Mouse (Mus musculus): ENCODE measurements around the gene Slc35b4. TPM values are rescaled to one million over a fixed set of nuclear protein-coding genes. Genes with fewer than 3 reads are reported as not detected.

The Slc35b4 gene
- total RNA-seq (2021), result 10 to 100 TPM; 42.1 to 42.7 TPM

DNA sequence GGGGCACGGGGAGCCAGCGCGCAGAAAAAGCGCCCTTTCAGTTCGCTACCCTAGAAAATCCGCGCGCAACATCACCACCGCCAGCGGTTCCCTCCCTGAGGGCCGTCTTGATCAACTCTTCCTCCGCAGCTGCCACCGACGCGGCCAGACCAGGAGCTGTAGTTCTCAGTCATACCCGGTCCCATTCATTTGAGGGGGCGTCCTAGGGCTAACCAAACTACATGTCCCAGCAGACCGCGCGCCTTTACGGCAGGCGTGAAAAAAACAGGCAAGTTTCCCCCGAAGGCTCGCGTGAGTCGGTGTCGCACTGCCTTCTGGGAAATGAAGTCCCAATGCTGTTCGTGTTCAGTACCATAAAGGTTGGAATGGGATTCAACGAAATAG is at the start of gene Slc35b4:
TSS of gene Slc35b4 (minus strand) at position 248 of the 384 bp plus-strand sequence.
- intact Hi-C loops (cut with DNase I), result no loop called here

DNA sequence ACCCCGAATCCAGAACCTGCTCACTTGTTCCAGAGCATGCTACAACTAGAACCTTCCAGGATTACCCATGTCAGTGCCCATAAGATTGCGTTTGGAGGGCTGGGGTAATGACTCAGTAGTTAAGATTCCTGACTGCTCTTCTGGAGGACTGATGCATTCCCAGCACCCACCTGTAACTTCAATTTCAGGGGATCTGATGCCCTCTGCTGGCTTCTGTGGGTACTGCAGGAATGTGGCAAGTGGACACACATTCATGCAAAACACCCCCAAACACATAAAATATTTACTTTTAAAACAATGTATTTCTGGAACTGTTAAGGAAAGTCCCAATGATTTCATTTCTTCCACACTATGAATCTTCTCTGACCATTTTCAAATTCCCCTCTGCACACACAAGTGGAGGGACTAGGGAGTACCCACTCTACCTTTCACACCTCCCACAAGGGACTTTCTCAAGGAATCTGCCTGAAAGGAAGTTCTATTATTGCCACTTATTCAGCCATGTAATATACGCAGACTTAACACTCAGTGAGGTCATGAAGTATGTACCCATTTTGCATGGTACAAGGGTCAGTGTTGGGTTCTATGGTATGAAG is 48.2 kb upstream of the Slc35b4 start:
- no peak for DNase-seq (ENCODE audit: extremely low spot score in 1 of 2, low spot score in 2 of 2)
- intact Hi-C loops (cut with DNase I), result no loop called here

More for the DNA sequence above, at the start of gene Slc35b4:
- DNase-seq (ENCODE audit: extremely low spot score in 1 of 2, low spot score in 2 of 2), result peak; percentile 95 to 96

DNA sequence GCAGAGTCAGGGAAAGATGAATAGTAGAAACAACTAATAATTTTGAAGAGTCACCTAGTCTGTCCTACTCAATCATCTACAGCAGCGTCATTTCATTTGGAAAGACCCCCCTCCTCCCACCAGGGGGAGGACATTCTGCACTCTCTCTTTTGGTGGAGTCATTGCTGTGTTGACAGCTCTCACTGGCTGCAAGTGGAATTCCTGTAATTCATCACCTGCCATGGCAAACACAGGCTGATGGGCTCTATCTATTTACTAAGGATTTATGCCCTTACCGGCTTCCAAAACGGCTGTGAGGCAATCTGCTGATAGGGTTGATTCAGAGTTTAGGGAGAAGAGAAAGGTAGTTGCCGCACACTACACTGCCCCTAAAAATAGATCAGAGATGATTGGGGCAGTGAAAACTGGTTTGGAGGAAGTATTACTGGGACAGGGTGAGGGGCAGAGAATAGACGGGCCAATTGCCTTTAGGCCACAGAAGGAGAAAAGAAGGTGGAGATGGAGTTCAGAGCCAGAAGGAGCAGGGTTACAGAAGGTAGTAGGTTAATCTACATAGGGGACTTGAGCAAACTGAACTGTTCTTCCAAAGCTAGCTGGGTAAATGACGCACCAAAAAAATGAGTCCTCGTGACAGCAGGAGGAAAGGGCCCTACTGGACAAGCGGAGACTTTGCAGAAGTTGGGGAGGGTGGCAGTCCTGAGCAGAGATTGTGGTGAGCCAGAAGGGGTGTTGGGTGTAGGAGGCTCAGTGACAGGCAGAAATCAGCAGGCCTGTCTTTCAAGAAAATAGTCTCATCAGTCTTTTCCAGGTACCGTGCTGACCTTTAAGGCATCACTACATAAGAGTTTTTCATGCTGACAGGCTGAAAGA is 39.8 kb upstream of the Slc35b4 start:
- DNase-seq (ENCODE audit: extremely low spot score in 1 of 2, low spot score in 2 of 2), result no peak
- intact Hi-C loops (cut with DNase I), result no loop called here

DNA sequence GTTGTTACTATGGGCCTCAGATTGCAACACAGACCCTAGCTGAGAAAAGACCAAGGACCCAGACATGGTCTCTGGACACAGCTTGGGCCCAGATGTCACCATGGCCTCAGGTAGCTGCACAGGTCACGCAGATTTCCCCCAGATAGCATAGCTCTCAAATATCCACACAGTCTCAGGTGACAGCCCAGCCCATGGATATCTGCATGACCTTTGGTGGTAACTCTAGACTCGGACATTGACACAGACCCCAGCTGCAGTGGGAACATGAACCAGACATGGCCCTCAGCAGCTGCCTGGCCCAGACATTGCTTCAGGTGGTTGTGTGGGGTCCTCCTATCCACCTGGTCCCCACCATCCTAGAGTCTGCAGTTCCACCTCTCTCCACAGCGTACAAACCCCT is 28.8 kb upstream of the Slc35b4 start:
- DNase-seq (ENCODE audit: extremely low spot score in 1 of 2, low spot score in 2 of 2), result no peak
- intact Hi-C loops (cut with DNase I), result loop anchor here (5.0 kb wide), 1 partner anchor 72 kb away; no protein-coding TSS in a partner anchor

DNA sequence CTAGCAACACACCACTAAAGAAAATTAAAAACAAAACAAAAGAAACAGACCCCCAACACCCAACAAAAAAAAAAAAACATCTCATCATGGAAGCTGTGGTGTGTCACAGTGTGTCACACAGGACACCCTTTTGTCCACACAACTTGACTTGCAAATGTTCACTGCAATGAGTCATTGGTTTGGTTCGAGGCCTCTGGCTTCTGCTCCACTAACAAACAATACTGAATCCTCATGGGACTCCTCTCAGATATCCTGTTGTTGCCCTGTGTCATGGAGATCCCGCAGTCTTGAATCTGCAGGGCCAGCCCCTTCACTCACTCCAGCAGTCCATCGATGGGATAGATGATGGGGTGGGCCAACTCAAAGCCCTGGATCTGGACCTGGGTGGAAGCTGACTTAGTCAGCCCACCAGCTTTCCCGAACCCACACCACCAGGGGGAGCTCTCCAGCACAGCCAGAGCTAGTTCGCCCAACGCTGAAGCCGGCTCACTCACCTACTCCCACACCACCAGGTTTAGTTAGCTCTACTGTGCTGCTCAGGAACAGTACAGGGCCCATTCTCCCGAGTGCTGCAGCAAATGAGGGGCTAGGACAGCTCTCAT is 28.2 kb upstream of the Slc35b4 start:
- peak in 1 of 2 experiments; percentile 52 for DNase-seq (ENCODE audit: extremely low spot score in 1 of 2, low spot score in 2 of 2)
- intact Hi-C loops (cut with DNase I), result loop anchor here (5.0 kb wide), 1 partner anchor 72 kb away; no protein-coding TSS in a partner anchor

DNA sequence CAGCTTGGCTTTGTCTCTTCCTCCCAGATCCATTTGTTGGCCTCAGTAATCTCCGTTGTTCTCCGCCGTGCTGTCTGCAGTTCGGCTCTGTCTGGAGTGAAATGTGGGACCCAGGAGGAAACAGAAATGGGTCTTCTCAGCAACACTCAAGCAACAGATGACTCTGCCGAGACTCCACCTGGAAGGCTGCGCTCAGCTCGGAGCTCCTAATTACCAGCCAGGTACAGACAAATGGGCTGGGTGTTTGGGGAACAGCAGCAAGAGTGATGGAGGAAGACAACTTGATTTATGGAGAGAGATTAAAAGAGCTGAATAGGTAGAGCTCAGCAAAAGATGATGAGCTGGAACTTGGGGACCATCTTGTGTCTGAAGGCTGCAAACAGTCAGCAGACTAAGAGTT is 26.6 kb upstream of the Slc35b4 start:
- no peak for DNase-seq (ENCODE audit: extremely low spot score in 1 of 2, low spot score in 2 of 2)
- intact Hi-C loops (cut with DNase I), result no loop called here

DNA sequence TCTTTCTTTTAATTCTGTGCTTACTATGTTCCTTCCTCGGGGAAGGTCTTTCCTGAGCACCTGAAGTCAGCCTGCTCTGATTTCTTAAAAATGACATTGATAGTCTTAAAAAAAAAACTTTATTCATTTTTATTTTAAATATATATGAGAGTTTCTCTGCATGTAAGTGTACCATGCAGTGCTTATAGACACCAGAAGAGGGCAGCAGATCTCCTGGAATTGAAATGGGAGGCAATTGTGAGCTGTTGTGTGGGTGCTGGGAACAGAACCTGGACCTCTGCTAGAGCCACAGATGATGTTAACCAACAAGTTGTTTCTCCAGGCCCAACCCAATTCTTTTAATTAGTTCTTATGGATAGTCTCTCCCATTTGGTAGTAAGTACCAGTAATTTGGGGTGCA is 18.1 kb upstream of the Slc35b4 start:
- no peak for DNase-seq (ENCODE audit: extremely low spot score in 1 of 2, low spot score in 2 of 2)
- intact Hi-C loops (cut with DNase I), result no loop called here

DNA sequence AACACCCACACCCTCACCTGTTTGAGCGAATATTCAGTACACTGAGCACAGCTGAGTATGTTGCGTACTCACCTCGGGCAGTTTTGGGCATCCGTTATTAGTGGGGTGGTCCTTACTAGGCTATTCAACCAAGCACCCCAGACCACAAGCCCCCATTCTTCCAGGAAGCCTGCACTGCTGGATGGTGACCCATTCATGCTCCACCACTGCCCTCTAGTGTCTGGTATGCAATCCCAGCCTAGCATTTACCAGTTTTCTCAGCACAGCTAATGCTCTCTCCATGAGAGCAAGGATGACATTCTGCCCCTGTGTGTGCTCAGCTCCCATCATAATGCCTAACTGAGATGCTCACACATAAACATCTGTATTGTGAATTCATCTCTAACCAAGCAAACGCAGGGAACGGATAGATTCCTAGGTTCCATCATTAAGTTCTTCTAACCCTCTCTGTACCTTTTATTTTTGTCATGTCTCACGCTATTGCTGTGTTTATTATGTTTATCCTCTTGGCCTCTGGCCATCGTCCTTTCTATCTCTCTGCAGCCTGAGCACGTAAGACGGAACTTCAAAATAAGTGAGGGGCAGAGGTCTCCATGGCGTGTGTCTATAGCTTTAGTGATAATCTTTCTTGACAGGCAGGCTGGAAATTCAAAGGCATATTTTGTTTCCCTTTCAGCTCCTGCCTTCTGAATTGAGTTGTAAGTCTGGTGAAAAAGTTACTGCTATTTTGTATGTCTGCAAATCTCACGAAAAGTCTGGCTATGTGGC is 17.0 kb upstream of the Slc35b4 start:
- peak; percentile 58 to 67 for DNase-seq (ENCODE audit: extremely low spot score in 1 of 2, low spot score in 2 of 2)
- intact Hi-C loops (cut with DNase I), result no loop called here

DNA sequence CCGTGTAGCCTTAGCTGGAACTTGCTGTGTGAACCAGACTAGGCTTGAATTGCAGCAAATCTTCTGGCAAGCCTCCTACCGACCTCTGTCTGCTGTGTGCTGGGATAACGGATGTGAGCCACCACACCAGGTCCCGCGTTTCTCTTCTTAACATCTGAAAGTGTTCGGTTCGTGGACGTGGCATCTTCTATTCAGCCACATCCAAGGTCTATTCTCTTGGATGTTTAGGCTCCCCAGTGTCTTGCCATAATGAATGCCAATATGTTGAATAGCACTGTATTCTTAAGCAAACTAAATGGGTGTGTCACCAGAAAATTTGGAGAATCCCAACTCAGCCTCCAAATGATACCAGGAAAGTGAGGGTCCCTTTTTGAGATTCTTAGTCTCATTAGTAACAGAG is 14.5 kb upstream of the Slc35b4 start:
- no peak for DNase-seq (ENCODE audit: extremely low spot score in 1 of 2, low spot score in 2 of 2)
- intact Hi-C loops (cut with DNase I), result no loop called here

DNA sequence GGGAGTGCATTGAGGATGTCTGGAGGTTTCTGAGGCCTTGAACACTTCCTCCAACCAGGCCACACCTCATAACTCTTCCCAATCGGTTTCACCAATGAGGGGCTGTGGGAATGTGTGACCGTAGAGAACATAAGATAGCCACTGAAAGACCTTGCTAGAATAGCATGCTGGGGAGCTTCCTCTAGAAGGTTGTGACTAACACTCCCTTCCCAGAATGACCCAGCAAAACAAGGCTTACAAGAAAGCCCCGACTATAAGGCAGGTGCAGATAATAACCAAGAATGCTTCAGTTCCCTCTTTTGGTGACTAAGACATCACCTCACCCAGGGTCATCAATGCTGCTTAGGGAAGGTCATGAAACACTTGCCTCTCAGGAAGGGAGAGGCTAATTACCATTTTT is 12.6 kb upstream of the Slc35b4 start:
- intact Hi-C loops (cut with DNase I), result no loop called here
- no peak for DNase-seq (ENCODE audit: extremely low spot score in 1 of 2, low spot score in 2 of 2)

DNA sequence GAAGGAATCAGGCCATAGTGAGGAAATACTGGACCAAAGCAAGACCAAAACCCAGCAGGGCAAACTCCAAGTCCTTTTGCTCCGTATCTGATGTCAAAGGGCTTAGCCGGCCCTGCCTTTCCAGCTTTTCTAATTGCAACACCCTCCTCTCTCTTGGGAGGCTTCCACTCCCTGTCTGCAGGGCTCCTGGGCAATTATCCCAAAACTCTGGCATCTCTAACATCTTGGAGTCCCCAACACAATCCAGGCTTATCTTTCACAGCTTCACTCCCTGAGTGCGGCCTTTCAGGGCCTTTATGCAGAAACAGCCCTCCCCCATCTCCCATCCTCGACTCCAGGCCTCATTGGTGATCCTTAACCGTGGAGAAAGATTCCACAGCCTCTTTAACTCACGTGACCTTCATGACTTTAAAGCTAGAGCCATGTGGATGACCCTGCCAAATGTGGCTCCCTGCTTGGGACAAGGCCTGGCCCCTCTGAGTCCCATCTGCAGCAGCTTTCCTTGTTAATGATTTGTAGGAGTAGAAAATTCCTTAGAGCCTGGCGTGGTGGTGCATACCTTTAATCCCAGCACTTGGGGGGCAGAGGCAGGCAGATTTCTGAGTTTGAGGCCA is 11.2 kb upstream of the Slc35b4 start:
- intact Hi-C loops (cut with DNase I), result no loop called here
- DNase-seq (ENCODE audit: extremely low spot score in 1 of 2, low spot score in 2 of 2), result no peak

DNA sequence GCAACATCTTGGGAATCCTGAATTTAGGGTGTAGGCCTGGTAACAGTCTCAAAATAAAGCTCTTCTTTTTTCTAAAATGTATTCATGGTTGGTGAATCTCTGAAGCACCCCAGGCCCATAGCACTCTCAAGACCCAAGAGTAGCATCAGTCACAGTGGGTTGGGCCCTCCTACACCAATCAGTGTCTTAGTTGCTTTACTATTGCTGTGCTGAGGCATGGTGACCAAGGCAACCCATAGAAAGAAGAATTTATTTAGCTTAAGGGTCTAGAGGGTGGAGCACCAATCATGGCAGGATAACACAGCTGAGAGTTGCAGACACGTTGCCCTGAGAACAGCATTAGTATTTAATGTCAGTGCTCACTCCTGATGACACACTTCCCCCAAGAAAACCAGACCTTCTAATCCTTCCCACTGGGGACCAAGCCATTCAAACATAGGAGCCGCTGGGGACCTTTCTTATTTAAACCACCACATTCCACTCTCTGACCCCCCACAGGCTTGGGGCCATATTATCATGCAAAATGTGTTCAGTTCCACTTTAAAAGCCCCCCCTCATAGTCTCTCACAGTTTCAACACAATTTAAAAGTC is 10.5 kb upstream of the Slc35b4 start:
- intact Hi-C loops (cut with DNase I), result no loop called here
- DNase-seq (ENCODE audit: extremely low spot score in 1 of 2, low spot score in 2 of 2), result no peak

DNA sequence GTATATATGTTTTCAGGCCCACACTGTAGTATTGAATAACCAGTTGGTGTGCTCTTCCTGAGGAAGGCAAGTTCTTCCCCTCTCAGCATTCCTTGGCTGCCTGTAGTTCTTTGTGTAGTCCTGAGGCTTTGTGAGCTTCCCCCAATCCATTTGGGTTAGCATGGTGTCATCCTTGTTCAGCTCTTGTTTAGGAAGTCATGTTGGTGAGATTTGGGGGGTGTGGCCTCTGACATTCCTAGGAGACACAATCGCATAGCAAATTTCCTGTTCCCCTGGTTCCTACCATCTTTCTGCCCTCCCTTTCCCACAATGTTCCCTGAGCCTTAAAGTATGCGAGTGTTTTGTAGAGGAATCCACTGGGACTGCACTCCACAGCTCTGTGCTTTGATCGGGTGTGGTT is 6.4 kb upstream of the Slc35b4 start:
- no peak for DNase-seq (ENCODE audit: extremely low spot score in 1 of 2, low spot score in 2 of 2)
- intact Hi-C loops (cut with DNase I), result no loop called here

DNA sequence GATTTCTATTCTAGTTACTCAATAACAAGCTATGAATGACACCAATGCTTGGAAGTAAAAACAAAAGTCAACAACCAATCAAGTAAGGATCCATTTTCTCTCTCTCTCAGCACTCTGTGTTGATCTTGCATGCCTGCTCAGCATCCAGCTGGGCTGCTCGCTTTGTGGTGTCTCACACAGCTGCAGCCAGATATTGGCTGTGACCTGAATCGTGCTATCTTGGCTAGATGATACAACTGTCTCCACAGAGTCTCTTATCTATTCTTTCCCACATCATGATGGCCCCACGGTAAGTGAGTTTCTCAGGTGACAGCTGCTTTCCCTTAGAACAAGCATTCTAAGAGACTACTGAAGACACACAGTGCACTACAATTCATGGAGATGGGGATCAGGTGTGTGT is 5.0 kb upstream of the Slc35b4 start:
- no peak for DNase-seq (ENCODE audit: extremely low spot score in 1 of 2, low spot score in 2 of 2)
- intact Hi-C loops (cut with DNase I), result no loop called here

DNA sequence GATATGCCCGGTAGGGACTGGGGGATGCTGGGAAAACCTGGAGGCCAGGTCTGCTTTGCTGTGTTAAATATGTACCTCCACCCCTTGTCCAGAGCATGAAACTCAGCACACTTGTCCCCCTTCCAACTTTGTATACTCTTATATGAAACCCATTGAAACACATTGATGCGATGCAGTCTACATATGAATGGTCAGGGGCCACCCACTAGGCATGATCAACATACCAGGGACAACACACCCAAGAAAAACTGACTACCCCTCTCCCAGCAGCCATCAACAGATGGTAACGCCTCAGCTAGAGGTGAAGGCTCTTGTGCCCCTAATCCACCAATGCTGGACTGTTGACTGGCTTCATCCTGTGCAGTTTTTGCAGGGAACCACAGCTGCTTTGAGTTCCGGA is 3.0 kb upstream of the Slc35b4 start:
- intact Hi-C loops (cut with DNase I), result no loop called here
- no peak for DNase-seq (ENCODE audit: extremely low spot score in 1 of 2, low spot score in 2 of 2)

DNA sequence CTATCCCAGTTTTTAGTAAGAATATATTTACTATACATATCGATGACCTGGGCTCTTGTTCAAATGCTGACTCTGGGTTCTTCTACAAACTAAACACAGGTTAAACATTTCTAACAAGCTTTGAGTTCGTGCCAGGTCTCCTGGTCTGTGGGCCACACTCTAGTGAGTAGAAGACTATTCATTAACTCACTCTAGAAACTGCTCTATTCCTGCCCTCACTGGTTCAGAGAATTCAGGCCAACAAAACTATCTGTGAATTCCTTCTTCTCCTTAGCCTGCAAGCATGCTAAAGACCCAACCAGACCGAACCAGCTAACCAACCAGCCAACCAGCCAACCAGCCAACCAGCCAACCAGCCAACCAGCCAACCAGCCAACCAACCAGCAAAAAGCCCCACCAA is 2.1 kb upstream of the Slc35b4 start:
- DNase-seq (ENCODE audit: extremely low spot score in 1 of 2, low spot score in 2 of 2), result no peak
- intact Hi-C loops (cut with DNase I), result no loop called here

DNA sequence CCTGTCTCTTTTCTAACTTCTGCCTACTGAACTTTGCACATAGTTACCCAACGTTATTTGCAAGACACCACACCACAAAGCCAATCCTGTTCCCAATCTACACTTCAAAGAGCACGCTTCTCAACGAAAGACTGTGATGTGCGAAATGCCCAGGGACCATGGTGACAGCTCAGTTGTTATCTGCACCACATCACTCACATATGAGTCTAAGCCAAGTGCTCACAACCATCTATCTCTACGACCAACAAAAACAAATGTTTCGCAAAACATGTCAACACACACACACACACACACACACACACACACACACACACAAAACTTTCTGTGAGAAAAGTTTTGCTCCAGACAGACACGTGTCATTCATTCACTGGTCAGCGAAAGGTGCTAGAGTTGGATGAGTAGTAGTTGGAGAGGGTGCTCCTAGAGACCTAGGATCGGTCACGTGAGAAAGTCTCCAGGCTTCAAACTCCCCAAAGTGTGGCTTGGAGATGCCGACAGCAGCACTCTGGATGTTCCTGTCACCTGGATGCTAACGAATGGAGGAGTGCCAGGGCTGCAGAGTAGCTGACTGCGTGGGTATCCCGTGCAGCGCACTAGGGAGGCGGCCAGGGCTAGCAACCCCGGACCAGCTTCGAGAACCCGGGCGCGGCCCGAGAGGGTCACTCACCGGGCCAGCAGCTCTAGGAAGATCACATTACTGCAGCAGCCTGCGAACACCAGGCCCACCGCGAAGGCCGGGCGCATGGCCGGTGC is 624 bp downstream of the Slc35b4 start:
- intact Hi-C loops (cut with DNase I), result no loop called here
- DNase-seq (ENCODE audit: extremely low spot score in 1 of 2, low spot score in 2 of 2), result no peak

DNA sequence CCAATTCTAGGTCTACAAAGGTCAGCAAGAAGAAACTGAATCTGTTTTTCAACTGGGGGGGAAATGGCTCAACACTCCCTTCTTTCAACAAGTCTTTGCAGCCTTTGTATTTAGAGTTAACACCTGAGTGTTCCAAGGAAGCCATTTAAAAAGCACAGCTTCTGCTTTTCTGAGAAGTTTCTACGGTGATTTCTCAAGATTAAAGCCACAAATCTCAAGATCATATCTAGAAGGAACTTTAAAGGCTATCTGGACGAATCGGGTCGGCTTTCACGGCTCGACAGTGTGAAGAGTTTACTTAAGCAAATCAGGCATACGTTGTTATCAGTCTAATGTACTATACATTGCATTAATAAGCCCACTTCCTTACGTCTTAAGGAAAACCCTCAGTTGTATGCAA is 2.2 kb downstream of the Slc35b4 start:
- DNase-seq (ENCODE audit: extremely low spot score in 1 of 2, low spot score in 2 of 2), result no peak
- intact Hi-C loops (cut with DNase I), result no loop called here
